Mouse (Mus musculus) adrenal gland, postnatal 25 days (tissue): Measurements from ENCODE around the gene Zp3. TPM values are rescaled to one million over a fixed set of nuclear protein-coding genes. Genes with fewer than 3 reads are reported as not detected.

Experiments
- DNase-seq: peaks from one replicate; pipeline ENCODE4 v3.0.0; 2021; ENCODE audit warnings: mixed read lengths
- long read RNA-seq: library from polyadenylated mRNA; stranded (forward); transcript quantifications from one replicate; pipeline ENCODE4 v2.0.0, GENCODE M21; 2021
- total RNA-seq: library from RNA; stranded (reverse); gene quantifications from 2 replicates; pipeline ENCODE4 v1.2.3, GENCODE M21; 2021

The Zp3 gene
- total RNA-seq: not detected in 2 replicates
- long read RNA-seq: 0 reads

DNA sequence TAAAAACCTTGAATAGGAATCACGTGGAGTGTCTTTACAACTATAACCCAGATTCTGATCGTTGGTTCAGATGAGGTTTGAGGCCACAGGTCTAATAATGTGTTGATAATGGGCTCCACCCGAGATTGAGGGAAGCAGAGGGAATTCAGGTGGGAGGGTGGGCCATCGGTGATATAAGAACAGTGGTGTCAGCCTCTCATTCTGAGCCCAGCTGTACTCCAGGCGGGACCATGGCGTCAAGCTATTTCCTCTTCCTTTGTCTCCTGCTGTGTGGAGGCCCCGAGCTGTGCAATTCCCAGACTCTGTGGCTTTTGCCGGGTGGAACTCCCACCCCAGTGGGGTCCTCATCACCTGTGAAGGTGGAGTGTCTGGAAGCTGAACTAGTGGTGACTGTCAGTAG is at the start of gene Zp3:
Gene Zp3, plus strand, starts transcription at position 196 of the 400 bp plus-strand sequence.
- no peak for DNase-seq

DNA sequence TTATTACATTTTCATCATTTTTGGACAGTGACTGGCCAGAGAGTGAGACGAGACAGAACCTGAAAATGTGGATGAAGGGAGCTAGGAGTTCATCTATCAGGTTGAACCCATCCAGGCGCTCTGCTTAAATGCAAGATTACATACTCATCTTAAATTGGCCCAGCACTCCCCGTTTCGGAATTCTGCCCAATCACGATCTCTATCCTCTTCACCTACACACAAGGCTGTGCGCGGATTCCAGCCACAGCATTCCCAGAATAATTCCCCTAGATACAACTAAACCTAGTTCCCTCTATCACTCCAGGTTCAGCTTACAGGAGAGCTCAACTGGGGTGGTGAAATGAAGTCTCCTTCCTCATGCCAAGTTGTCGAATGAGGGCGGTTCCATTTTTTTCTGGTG is 48.4 kb upstream of the Zp3 start:
- no peak for DNase-seq

GRCm38 (mm10) chr5:135932359-135932758 is 47.5 kb upstream of the Zp3 start:
- no peak for DNase-seq

DNA sequence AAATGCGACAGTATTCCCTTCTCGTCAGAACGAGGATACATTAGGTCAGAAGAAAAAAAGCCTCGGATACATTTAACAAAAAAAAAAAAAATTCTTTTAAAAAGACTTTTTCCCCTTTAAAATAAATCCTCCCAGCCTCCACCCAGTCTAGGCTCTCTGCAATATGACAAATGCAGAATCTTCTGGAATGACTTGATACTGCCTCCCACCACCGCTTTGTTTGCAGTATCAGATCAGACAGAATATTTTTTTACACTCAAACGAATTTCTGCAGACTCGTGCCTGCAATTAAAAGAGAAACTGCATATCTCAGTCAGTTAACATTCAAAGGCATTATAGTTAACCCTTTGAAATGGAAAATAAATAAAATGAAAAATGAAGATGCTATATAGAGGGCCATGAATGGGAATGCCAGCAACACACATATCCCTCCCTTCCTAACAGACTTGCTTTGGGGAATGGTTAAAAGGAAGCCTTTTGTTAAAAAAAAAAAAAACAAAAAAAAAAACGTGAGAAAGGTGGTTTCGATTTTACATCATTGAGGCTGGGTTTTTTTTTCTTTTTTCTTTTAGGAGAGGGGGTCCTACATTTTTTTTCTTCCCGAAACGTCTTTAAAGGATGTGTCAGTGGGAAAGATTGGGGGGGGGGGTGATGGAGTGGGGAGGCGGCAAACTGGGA is 46.5 kb upstream of the Zp3 start:
- no peak for DNase-seq

- DNase-seq: peak; percentile 71
Observed at GRCm38 (mm10) chr5:135933900-135934441, 45.9 kb upstream of the Zp3 start.

DNA sequence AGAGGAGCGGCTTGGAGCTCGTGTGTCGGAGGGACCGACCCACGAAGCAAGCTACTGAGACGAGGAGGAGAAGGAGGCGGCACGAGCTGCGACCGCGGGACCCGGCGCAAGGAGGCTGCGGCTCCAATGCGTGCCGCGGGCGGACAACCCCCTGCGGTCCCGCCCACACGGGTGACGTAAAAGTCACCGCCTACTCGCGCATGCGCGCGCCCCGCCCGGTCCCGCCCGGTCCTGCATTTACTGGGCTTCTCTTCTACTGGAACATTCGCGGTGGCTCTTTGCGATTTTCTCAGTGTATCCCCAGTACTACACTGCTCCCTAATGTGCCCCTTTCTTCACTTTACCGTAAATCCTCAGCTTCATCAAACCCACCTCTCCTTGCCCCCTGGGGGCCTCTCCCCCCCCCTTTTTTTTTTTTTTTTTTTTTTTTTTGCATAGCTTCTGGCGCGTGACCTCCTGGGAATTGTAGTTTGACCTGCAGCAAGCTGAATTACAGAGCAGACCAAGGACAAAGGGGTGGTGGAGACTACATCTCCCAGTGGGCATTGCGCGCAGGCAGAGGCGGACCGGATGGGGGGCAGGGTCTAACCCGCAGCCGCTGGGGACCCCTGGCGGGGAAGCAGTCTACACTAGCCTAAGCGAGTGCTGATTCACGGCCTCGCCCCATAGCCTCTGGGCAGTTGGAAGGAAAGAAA is 45.3 kb upstream of the Zp3 start, which contains the start of gene Ywhag:
Gene Ywhag, minus strand, starts transcription at position 136 of the 695 bp plus-strand sequence.
- peak; percentile 98 for DNase-seq

DNA sequence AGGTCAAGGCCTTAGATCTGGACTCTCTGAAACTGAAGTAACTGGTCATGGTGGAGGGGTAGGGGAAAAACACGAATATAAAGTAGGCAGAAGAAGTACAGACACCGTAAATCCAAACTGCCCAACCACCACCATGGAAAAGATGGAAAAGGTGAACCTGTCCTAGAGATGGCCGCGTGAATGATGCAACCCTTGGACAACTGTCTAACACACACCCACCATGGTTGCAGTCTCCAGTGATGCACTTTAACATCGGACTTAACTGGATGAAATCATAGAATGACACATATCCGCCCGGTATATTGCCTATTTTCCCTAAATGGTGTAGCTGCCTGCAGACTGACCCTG is 44.7 kb upstream of the Zp3 start:
- no peak for DNase-seq

GRCm38 (mm10) chr5:135935641-135936190 is 44.2 kb upstream of the Zp3 start:
- no peak for DNase-seq

- peak; percentile 39 for DNase-seq
Observed at GRCm38 (mm10) chr5:135940587-135940986, 39.3 kb upstream of the Zp3 start.

DNA sequence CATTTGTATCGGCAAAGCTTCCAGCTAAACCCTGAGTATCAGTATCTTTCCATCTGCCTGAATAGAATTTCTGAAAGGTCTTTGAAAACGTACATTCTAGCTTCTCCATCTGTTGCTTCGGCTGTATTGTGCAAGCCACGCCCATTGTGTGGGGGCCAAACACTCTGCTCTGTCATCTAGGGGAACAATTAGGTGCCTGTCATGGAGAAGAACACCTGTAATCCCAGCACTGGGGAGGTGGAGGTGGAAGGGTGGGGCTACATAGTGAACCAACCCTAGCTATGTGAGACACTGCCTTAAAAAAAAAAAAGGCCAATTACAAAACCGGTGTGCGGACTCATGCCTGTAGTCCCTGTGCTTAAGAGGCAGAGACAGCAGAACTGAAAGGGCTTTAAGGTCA is 37.2 kb upstream of the Zp3 start:
- no peak for DNase-seq

DNA sequence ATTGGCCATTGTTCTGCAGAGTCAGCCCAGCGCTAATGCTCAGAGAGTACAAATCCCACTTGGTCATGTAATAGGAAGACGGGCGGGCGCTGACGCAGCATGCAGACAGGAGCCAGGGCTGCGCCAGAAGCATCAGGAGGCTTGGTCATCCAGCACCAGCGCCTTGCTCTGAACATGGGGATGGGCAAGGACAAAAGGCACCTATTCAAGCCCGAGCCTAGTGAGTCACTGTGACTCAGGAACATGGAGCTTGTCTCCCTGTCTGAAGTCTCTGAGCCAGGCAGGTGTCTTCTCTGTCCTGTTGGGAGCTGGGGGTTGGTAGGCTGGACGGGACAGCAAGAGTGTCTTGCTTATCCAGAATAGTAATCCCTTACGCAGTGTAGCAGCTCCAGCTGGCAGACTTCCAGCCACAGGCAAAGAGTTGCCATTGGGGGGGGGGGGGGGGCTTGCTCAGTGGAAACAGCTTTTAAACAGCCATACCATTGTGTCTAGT is 33.9 kb upstream of the Zp3 start:
- peak; percentile 47 for DNase-seq

GRCm38 (mm10) chr5:135946621-135947020 is 33.3 kb upstream of the Zp3 start:
- no peak for DNase-seq

GRCm38 (mm10) chr5:135950710-135951412 is 29.0 kb upstream of the Zp3 start:
- DNase-seq: peak; percentile 33

GRCm38 (mm10) chr5:135951660-135952059 is 28.2 kb upstream of the Zp3 start:
- DNase-seq: no peak

DNA sequence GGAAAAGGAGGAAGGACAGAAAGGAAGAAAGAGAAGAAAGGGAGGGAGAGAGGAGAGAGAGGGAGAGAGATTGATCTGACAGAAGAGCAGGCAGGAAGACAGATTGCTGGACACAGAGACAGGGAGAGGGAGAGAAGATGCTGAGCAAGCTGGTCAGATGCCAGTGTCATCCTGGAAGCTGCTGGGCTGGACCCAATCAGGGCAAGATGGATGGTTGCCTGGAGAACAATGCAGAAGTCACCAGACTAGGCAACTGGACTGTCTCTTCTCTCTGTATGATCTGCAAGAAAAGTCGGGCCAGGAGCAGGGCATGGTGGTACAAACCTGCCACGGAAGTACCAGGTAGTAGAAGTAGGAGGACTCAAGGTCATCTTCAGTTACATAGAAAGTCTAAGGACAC is 27.1 kb upstream of the Zp3 start:
- no peak for DNase-seq

- no peak for DNase-seq
Observed at GRCm38 (mm10) chr5:135956300-135957206, 23.3 kb upstream of the Zp3 start.

DNA sequence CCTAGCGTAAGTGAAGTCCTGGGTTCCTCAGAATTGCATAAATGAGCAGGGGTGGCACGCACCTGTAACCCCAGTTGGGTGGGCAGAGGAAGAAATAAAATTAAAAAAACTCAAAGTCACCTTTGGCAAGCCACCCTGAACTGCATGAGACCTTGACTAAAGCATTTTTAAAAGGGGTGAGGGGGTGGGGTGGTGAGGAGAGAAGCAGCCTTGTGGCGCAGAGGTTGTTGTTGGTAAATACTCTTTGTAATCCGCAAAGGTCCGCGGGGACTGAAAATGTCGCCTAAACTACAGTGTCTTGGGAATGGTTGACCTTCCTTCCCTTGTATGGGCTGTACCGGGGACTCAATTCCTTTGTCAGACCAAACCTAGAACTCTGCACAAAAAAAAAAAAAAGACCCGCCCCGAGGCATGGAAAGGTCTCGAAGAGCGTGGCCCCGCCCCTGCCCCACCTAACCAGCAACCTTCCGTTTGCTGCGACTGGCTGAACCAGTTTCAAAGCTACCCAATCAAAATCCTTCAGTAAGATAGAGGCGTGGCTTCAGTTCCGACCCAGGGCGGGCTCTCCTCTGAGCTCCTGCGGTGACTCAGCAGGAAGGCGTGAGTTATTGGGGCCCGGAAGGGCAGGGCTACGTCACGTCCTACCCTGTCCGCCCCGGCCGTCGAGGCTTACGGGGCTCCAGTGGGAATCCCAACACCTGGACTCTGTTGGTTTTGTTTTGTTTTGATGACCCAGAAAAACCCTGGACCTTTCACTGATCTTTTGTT is 22.5 kb upstream of the Zp3 start:
- peak; percentile 89 for DNase-seq

GRCm38 (mm10) chr5:135958367-135958766 is 21.5 kb upstream of the Zp3 start:
- DNase-seq: no peak

- no peak for DNase-seq
Observed at GRCm38 (mm10) chr5:135959911-135960310, 20.0 kb upstream of the Zp3 start.

DNA sequence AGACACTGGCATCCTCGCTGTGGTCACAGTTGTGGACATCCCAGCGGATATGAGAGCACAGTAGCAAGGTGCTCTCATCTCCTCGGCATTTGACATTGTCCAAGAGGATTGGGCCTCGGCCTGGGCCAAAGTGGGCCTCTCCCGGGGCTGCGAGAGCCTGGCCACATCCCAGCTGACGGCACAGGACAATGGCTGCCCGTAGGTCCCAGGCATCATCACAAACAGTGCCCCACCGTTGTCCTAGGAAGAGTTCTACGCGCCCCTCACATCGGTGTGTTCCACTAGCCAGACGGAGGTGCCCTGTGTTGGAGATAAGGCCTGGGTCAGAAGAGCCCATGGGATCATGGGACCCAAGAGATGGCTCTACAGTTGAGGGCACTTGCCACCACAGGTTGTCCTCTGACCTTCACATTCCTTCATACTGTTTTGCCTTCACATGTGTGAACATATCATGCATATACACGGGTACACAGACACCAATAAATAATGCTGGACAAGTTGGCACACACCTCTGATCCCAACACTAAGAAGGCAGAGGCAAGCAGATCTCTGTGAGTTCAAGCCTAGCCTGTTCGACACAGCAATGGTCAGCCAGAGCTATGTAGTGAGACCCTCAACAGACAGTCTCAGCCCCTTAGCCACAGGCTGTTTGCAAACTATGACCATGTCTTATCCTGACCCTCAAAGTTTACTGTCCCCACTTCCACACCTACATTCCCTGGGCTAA is 18.8 kb upstream of the Zp3 start:
- no peak for DNase-seq
